Mouse (Mus musculus) CD8-positive naive resting alpha-beta T cell, adult 2 months (primary cell): Measurements from ENCODE around the gene Capn15.

Source experiments
- DNase-seq, 2 experiments: peaks; one replicate each; pipeline ENCODE4 v3.0.0; 2022; ENCODE audit warnings: low read depth in 2 of 2, low spot score in 2 of 2

The Capn15 gene

DNA sequence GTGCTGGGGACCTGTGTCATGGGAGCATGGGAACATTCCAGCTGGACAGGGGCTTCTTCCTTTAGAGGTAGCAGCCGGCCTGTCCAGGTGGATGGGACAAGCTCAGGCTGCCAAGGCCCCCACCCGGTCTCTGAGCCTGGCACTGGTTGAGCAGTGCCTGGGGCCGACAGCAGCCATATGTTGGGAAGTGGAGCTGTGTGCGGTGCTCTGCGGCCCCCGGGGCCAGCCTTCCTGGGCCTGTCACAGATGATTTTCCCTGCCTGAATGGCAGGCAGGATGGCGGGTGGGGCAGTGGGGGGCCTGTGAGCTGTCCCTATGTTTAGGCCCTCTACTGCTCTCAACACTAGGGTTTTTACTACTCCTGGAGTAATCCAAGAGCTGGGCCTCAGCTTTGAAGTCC, 29.4 kb downstream of the Capn15 start:
- DNase-seq = no peak

DNA sequence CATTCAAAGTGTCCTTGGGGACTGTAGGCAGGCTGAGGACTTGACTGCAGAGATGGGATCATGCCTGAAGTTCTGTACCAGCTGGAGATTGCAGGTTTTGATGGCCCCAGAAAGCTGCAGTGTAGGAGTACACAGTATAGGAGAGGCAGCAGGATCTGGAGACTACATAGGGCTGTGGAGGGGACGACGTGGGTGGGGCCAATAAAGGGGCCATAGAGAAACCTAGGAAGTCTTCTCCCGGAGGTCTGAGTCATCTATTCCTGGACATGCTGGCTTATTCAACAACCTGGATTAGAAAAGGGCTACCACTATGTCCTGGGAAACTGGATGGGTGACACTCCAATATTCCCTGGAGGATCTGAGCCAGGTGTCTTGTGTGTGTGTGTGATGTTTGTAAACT, 29.9 kb downstream of the Capn15 start:
- DNase-seq = no peak

DNA sequence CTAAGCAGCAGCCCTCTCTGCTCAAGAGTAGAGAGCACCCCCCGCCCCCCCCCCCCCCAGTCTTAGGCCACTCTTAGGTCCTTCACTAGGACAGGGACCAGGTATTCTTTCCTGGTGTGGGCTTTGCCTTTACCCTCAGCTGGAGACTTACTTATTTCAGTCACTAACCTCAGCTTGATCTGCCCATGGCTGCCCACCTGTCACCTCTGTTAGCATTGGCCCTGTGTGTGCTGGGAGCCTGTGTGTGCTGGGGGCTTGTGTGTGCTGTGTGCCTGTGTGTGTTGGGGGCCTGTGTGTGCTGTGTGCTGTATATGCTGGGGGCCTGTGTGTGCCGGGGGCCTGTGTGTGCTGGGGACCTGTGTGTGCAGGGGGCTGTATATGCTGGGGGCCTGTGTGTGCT, 30.9 kb downstream of the Capn15 start:
- DNase-seq = no peak

DNA sequence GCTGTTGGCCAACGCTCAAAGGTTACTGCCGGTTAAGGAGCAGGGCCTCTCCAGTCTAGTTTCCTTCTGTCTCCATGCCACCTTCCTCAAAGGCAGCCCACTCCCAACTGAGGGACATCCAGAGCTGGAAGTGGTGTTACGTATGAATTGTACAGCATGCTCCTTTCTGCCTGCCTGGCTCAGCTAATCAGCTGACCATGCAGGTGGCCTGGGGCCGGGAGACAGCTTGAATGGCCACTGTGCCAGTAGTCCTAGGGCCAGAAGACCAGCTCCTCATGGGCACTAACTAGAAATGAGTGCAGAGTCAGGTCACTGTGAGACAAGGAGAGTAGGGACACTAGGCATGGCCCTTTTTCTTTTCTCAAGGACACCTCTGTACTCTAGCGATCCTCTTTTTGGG, 32.4 kb downstream of the Capn15 start:
- DNase-seq = no peak

DNA sequence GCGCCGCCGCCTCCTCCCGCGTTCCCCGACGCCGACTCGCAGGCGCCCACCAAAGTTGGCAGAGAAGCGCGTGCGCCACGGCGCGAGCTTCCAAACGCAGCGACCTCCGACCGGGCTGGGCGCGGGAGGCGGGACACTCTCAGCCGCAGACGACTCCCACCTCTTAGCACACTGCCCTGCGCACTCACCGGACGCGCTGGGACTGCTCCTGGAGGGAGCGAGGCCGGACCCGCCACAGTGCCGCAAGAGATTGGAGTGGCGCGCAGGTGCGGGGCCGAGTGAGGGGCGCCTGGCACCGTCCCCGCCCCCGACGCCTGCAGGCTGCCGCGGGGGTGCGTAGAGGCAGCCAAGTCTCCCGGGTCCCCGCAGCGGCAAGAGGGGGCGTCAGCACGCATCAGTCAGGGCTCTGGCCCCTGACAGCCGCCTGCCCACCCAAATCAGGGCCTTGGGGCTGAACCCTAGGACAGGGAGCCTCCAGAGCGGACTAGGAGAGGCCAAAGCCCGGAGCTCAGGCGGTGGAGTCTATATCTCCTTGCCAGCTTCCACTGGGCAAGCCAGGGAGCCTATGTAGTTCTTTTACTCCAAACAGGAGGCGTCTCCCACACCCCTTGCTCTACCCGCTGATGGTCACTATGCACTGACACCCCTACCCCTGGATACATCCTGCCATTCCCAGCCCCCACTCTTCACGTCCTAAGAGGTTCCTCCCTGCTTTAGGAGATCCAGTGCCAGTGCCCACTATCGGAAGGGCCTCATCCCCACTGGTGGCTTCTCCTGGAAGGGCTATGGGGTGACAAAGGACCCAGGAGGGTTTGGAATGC, 33.6 kb downstream of the Capn15 start, which contains the start of gene A930017K11Rik:
TSS of gene A930017K11Rik (minus strand) at position 763 of the 821 bp plus-strand sequence.
- DNase-seq = no peak

DNA sequence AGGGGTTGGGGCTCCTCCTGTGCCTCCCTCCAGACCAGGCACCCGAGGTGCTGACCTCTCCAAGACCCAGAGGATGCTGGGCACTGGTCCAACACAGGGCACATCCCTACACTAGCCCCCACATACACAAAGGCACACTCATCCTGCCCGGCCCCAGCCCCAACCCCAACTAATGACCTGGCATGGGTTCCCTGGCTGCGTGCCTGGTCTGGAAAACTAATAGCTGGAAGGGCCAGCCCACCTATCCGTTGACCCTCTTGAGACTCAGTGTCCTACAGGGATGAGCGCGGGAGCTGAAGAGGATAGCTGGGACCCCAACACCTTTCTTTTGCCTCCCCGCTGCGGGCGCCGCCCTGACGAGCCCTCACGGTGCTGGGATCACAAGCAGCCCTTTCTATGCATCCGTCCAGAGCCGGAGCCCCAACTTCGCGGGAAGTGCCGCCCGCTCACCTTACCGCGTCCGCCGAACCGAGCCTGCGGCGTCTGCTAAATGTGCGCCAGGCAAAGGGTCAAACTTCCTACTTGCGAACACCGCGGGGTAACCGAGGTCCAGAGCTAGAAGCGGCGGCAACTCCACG, 34.3 kb downstream of the Capn15 start:
- no peak for DNase-seq

DNA sequence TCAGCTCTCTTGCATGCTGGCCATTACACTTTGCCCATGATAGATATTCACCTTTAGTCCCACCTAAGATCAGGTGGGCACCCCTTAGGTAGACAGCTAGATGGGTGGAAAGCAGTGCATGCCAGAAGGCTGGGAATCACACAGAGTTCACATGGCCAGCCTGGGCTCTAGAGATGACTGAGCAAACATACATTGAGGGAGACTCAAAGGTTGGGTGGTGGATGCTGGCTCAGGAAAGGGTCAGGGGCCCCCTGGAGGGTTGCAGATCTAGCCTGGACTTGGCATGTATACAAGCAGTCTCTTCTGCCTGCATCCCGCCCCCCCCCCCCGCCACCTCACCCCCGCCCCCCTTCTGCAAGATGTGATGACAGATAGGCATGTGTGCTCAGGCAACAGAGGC, 34.9 kb downstream of the Capn15 start:
- DNase-seq = no peak

DNA sequence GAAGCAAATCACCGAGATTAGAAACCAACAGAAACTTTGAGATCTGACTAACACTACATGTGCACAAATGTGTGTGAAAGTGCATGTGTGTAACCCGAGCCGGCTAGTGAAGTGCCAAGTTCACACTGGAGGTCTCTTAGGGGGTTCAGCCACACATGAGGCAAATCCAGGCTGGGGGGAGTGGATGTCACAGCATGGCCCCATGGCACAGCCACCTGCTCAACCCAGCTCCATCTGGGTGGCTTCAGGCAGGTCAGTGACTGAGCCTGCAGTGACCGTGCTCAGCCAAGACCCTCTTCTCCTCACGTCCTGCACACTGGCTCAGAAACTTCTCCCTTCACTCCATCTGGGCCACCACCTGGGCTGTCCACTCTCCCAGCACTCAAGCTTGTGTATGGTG, 35.6 kb downstream of the Capn15 start:
- no peak for DNase-seq

DNA sequence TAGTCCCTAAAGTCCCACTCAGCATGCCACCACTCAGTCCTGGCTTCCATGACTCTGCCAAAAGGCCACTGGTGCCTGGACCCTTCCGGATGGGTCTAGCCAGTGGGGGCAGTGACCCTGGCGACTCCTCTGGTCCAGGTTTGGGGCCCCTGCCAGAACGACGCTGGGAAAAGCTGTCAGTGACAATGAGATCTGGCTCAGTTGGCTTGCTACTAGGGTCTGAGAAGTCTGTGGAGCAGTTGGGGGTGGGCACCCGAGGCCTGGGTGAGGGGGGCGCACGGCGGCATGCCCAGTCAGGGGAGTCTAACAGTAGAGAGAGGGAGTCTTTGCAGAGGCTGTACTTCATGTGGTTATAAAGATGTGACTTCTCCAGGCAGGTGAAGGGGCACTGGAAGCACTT, 37.5 kb downstream of the Capn15 start:
- no peak for DNase-seq

DNA sequence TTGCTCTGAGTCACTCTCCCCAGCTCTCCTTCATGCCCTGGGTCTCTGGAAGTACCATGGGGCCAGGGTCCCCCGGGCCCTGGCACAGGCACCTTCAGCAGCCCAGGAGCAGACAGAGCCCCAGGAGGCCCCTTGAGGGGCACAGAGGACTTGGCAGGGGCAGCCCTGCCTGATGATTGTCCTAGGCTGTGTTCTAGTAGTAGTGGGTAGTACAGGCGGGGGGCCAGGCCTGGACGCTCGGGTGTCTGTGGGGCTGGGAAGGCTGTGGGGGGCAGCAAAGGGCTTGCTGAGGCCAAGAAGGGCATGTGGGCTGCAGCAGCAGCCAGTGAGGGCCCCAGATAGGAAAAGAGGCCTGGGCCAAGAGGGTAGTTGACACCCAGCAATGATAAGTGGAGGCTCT, 38.0 kb downstream of the Capn15 start:
- no peak for DNase-seq

DNA sequence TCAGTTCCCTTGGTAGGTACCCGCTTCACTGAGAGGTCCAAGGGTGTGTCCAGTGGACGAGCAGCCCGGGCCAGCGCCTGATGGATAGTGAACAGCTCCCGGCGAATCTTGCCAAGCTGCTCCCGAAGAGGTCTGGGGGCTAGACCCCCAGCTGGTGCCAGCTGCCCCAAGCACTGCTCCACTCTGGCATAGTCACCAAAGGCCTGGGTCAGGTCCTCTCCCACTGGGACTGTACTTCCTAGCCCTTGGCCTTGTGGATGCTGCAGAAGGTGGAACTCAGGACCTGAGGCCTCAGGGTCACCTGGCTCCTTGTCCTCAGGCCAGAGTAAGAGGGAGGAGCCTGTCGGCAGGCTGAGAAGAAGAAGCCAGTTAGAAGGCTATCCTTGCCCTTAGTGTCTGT, 38.7 kb downstream of the Capn15 start:
- DNase-seq = no peak

DNA sequence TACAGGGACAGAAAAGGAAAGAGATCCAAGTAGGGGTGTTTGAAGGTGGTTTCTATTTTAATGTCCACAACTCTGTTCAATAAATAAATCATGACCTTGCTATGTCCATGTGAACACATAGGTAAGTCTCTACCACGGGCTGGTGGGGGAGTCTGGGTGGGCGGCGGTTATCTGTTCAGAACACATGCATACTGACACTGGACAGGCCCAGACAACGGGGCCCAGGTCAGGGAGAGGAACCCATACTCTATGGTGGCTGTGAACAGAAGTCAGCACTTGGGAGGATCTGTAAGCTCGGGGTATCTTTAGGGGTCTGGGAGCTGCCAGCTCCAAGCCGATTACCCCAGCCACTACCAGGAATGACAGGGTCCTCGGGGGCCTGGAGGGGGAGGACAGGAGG, 39.2 kb downstream of the Capn15 start:
- no peak for DNase-seq

DNA sequence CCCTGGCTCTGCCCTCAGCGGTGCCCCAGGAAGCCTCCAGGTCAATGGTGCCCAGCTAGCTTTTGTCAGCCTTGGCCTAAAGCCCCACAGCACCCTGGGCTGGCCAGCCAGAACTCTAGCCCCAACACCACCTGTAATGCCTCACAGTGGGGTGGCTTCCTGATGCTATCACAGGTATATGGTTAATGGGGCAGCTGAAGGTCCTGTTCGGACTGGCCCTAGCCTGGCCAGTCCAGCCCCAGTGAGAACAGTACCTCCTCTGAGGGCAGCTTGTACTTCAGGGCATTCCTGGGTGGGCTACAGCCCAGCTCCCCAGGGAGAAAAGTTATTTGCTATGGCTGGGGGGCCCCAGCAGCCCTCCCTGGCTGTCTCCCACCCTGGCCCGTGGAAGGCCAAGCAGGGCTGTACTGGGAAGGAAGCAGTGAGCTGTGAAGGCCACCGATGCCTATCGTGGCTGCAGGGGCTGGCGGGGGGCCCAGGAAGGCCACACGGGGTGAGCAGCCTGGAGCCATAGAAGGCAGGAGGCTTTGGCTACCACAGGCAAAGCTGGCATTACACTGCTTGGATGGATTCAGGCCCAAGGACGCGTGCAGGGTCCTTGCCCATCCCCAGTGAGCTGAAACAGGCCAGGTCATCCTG, 40.0 kb downstream of the Capn15 start:
- no peak for DNase-seq

DNA sequence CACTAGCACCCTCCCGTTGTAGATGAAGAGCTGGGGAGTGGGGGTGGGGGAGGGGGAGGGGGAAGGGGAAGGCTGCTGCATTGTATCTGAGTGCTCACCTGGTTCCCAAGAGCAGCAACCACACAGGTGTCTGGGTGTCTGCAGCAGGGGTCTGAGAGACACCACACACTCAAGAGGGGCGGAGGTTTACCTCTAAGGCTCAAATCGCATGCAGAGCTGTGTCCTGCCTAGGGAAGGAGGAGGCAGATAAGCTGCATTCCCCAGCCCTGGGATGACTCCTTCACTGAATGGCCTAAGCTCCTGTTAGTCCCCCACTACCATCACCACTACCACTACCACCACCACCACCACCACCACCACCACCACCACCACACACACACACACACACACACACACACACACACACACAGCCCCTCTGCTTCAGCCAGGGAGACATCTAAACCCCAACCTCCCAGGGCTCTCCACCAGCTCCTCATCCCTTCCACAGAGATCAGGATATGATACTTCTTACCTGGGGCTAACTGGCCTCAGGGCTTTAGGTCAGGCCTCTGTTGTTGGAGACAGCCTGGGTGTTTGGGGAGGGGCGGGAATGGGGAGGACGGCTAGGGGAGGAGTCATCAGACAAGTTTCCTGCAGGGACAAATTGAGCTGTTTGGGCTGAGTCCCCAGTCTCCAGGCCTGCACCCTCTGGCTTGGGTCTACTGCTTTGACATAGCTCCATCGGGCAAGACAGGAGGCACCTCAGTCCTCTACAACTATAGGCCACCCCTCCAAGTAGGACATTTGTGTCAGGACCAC, 41.0 kb downstream of the Capn15 start, which contains the start of the genes Pigq and Nhlrc4:
TSS of gene Pigq (minus strand) at position 571 of the 798 bp plus-strand sequence.
TSS of gene Nhlrc4 (minus strand) at position 596 of the 798 bp plus-strand sequence.
- DNase-seq = no peak

DNA sequence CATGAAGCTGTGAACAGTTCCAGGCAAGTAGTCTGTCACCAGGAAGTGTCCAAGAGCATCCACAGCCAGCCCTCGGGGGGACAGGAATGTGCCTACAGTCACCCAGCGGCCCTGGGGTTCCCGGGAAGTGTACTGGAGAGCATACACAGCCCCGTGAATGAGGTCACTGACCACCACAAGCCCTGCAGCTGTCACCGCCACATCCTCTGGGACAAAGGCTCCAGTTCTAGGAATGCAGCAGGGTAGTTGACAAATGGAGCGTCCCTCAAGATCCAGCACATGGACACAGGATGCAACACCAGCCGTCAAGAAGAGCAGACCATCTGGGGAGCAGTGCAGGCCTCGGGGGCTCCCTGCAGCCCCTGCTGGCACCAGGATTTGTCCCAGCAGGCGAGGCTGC, 41.8 kb downstream of the Capn15 start:
- DNase-seq = no peak

DNA sequence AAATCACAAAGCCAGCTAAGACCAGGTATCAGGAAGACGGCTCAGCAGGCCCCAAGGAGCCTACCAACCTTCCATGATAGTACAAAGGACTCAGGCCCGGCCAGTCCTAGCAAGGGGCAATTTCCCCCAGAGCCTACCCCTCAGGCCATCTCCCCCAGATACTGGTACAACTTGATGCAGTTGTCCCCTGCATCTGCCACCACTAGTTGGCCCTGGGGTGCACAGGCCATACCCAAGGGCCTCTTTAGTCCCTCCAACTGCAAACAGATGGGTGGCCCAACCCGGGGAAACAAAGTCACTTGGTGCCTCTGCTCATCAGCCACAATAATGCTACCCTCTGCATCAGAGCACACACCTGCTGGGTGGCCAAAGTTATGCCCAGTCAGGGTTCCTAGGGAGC, 42.4 kb downstream of the Capn15 start:
- no peak for DNase-seq

DNA sequence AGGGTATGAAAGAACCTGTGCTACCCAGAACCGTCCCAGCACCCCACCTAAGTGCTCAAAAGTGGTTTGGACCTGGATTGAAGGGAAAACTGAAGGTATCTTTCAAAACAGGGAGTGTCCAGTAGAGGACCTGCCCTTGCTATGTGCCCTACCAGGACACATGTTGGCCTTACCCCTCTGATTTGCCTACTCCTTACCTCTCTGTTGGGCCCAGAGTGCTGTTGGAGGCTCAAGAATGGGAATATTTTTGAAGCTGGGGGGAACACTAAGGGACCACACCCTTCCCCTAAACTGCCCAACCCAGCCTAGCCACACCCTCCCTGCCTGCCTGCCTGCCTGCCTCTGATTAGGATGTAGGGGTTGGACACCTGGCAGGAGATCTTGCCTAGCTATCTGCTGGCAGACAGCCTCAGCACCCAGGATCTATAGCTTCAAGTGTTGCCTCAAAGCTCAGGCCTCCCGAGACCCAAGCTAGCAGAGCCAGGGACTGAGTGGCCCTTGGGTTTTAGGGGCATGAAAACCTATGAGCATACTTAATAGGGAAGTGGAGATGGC, 42.9 kb downstream of the Capn15 start:
- DNase-seq = no peak

DNA sequence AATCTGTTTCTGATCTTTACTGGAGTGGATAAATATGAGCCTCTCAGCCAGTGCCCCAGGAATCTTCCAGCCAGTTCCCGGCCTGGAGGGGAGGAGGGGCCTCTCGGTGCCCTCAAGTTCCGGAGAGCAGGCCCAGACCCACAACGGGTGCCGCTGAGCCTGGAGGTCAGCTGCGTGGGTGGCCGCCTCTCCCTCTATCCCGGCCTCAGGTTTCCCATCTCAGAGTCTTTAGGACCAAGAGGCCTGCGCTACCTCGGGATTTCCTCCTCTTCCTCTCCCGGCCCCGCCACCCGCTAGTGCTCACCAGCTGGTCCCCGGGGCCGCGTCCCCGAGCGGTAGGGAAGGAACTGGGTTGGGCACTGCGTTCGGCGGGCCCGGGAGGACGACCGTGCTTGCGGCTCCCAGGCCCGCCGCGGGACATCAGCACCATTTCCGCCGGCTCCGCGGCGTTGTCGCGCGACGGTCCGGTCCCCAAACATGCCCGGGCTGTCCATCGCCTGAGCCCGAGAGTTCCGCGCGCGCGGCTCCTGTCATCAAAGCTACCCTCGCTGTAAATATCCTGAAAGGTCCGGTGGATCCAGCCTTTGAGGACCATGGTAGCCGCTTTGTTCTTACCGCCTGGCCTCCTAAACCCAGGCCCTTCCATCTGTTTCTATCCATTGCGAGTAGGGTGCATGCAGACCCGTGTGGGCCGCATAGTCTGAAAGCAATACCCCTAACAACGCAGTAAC, 43.9 kb downstream of the Capn15 start:
- DNase-seq = peak; percentile 55 to 65

DNA sequence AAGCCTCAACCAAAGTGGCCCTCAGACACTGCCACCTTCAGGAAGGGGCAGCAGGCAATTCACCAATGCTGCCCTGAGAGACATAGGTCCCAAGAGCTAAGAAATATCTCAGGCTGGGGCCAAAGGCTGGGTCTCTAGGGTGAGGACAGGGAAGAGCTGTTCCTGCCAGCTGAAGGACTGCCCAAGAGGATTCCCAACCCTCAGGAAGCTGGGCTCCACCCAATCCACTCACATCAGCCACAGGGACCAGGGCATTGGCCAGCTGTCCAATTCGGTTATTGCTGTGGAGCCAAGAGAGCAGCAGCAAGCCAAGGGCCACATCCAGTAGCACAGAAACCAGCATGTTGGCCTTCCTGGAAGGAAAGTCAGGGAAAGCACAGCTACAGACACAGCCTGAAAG, 51.1 kb downstream of the Capn15 start:
- DNase-seq = no peak

DNA sequence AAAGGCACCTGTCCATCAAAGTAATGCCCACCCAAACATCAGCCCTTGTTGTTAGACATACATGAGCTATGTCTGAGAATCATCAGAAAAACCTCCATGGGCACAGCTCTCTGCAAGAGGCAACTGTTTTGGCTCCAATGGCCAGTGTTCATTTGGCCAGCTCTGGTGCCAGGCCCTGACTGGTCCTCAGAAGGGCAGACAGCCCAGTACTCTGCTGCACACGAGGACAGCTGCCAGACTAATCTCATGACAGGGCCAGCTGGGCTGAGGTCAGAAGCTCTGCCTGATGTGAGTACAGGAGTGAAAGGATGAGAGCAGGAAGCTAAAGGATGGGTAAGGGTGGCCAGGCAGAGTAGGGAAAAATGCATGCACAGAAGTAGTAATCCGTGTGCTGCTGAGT, 60.2 kb downstream of the Capn15 start:
- DNase-seq = no peak
